Mouse (Mus musculus): Measurements from ENCODE around the gene 3110082I17Rik.

DNA sequence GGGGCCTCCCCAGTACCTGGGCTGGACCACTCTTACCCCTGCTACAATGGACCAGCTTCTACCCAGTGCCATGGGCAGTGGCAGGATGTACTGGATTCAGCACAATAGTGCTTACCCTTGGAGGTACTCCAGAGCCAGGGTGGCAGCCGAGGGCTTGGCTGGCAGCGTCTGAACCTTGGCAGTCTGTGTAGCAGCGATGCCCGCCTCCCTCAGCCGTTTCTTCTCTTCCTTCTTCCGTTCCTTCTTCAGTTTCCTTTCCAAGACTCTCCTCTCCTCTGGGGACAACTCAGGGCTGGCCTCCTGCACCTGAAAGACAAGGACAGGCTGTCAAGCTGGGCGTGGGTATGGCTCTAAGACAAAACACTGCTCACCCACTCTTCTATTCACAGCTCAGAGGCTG lies 96.5 kb downstream of the 3110082I17Rik start:
- no peak for TF ChIP-seq CTCF (IDR thresholded peaks at IDR 0.05; ENCODE audit: low read depth)
- TF ChIP-seq EP300 (optimal IDR thresholded peaks at IDR 0.05) = no peak

Data from stomach, postnatal 0 days (tissue).